Mouse (Mus musculus) embryonic facial prominence, embryonic 10.5 days (tissue): ENCODE results near the gene Kdm2a. TPM values are rescaled to one million over a fixed set of nuclear protein-coding genes. Genes with fewer than 3 reads are reported as not detected.

Experiments
- DNase-seq: peaks from one replicate; pipeline ENCODE4 v3.0.0-alpha.2; 2017; ENCODE audit warnings: low spot score
- H3K27ac ChIP-seq: fragments of 300-500 bp; sonication (generic); replicated peaks from 2 replicates; pipeline ENCODE4 v1.5.1; 2016; ENCODE audit warnings: mild to moderate bottlenecking
- H3K27me3 ChIP-seq: fragments of 300-500 bp; sonication (generic); replicated peaks from 2 replicates; pipeline ENCODE4 v1.6.1; 2016; ENCODE audit warnings: low read depth, mild to moderate bottlenecking; ENCODE audit not compliant: poor library complexity, severe bottlenecking
- H3K36me3 ChIP-seq: fragments of 300-500 bp; sonication (generic); replicated peaks from 2 replicates; pipeline ENCODE4 v1.6.1; 2016; ENCODE audit warnings: mild to moderate bottlenecking, moderate library complexity
- H3K4me1 ChIP-seq: fragments of 300-500 bp; sonication (generic); 2 replicates; pipeline ENCODE4 v1.6.1; 2016
- H3K4me3 ChIP-seq: fragments of 300-500 bp; sonication (generic); 2 replicates; pipeline ENCODE4 v1.5.1; 2016; ENCODE audit warnings: mild to moderate bottlenecking, moderate library complexity
- H3K9me3 ChIP-seq: fragments of 300-500 bp; sonication (generic); 2 replicates; pipeline ENCODE4 v1.6.1; 2016; ENCODE audit warnings: mild to moderate bottlenecking
- WGBS: fragments of 180-500 bp; shearing (Covaris S2); methylation state at CpG from one replicate; pipeline ENCODE4 v1.1.7; 2016; 5-methylcytosine and 5-hydroxymethylcytosine counted together
- polyA plus RNA-seq: library from polyadenylated mRNA; unstranded; fragments of >200 nt; fragmentation: Nextera tagmentation; extraction: Ambion mirVana; gene quantifications from 2 replicates; pipeline ENCODE4 v1.2.1, GENCODE M21; 2016

Gene Kdm2a
- polyA plus RNA-seq, 1 experiment from 2014 or later = 69.6 TPM

- Histone ChIP-seq H3K36me3 (peaks cover 50% of the 10 kb centered on the region), H3K27ac (no peak overlapping the region), H3K4me3 (no peak overlapping the region), H3K4me1 (peaks cover 25% of the 10 kb centered on the region), H3K27me3 (peaks cover 14% of the 10 kb centered on the region; the same call in 1 of the 2 replicates), H3K9me3 (no peaks in the 10 kb centered on the region)
- DNase-seq = no peak
- WGBS = 84% methylated on average over 1 of the region's 1 CpGs
Measured at GRCm38 (mm10) chr19:4434999-4435398, 36.9 kb upstream of the Kdm2a start.

GRCm38 (mm10) chr19:4433756-4434155 lies 35.7 kb upstream of the Kdm2a start:
- WGBS = 80% methylated on average over 1 of the region's 1 CpGs
- peaks cover 6% of the 10 kb centered on the region; the same call in 1 of the 2 replicates for H3K27me3 ChIP-seq
- no peak for DNase-seq
- H3K4me3 ChIP-seq = no peak overlapping the region
- peaks cover 59% of the 10 kb centered on the region for H3K36me3 ChIP-seq
- H3K9me3 ChIP-seq = no peaks in the 10 kb centered on the region
- H3K27ac ChIP-seq = no peak overlapping the region
- peaks cover 13% of the 10 kb centered on the region for H3K4me1 ChIP-seq

GRCm38 (mm10) chr19:4430091-4430620 lies 32.1 kb upstream of the Kdm2a start:
- H3K4me1 ChIP-seq = no peaks in the 10 kb centered on the region
- WGBS = 93% methylated on average over 4 of the region's 4 CpGs
- DNase-seq = no peak
- no peaks in the 10 kb centered on the region for H3K27me3 ChIP-seq
- H3K27ac ChIP-seq = no peak overlapping the region
- no peak overlapping the region for H3K4me3 ChIP-seq
- H3K36me3 ChIP-seq = peaks cover 60% of the 10 kb centered on the region
- no peaks in the 10 kb centered on the region for H3K9me3 ChIP-seq

- Histone ChIP-seq H3K9me3 (no peaks in the 10 kb centered on the region), H3K4me1 (no peaks in the 10 kb centered on the region), H3K36me3 (peaks cover 59% of the 10 kb centered on the region), H3K4me3 (no peak overlapping the region), H3K27me3 (no peaks in the 10 kb centered on the region), H3K27ac (no peak overlapping the region)
- DNase-seq = peak; percentile 50
- WGBS = 78% methylated on average over 19 of the region's 19 CpGs
Measured at GRCm38 (mm10) chr19:4425610-4426366, 27.7 kb upstream of the Kdm2a start.

- no peak for DNase-seq
- Histone ChIP-seq H3K27ac (no peak overlapping the region), H3K27me3 (no peaks in the 10 kb centered on the region), H3K9me3 (no peaks in the 10 kb centered on the region), H3K36me3 (peaks cover 46% of the 10 kb centered on the region), H3K4me3 (no peak overlapping the region), H3K4me1 (no peaks in the 10 kb centered on the region)
- WGBS = 78% methylated on average over 3 of the region's 3 CpGs
Measured at GRCm38 (mm10) chr19:4423021-4423420, 24.9 kb upstream of the Kdm2a start.

- WGBS = 95% methylated on average over 3 of the region's 3 CpGs
- Histone ChIP-seq H3K4me1 (no peaks in the 10 kb centered on the region), H3K9me3 (no peaks in the 10 kb centered on the region), H3K27me3 (no peaks in the 10 kb centered on the region), H3K27ac (no peak overlapping the region), H3K36me3 (peaks cover 46% of the 10 kb centered on the region), H3K4me3 (no peak overlapping the region)
- no peak for DNase-seq
Measured at GRCm38 (mm10) chr19:4422581-4422980, 24.5 kb upstream of the Kdm2a start.

GRCm38 (mm10) chr19:4420153-4420910 lies 22.2 kb upstream of the Kdm2a start:
- peaks cover 31% of the 10 kb centered on the region for H3K36me3 ChIP-seq
- H3K4me1 ChIP-seq = no peaks in the 10 kb centered on the region
- H3K27me3 ChIP-seq = no peaks in the 10 kb centered on the region
- no peak for DNase-seq
- H3K9me3 ChIP-seq = no peaks in the 10 kb centered on the region
- 87% methylated on average over 8 of the region's 8 CpGs for WGBS
- no peak overlapping the region for H3K4me3 ChIP-seq
- H3K27ac ChIP-seq = no peak overlapping the region

GRCm38 (mm10) chr19:4419711-4420110 lies 21.6 kb upstream of the Kdm2a start:
- no peak for DNase-seq
- H3K36me3 ChIP-seq = peaks cover 24% of the 10 kb centered on the region
- H3K27me3 ChIP-seq = no peaks in the 10 kb centered on the region
- WGBS = 93% methylated on average over 5 of the region's 5 CpGs
- no peaks in the 10 kb centered on the region for H3K4me1 ChIP-seq
- no peaks in the 10 kb centered on the region for H3K9me3 ChIP-seq
- no peak overlapping the region for H3K27ac ChIP-seq
- H3K4me3 ChIP-seq = no peak overlapping the region

GRCm38 (mm10) chr19:4417713-4418112 lies 19.6 kb upstream of the Kdm2a start:
- Histone ChIP-seq H3K27me3 (no peaks in the 10 kb centered on the region), H3K36me3 (peaks cover 17% of the 10 kb centered on the region), H3K4me3 (no peak overlapping the region), H3K27ac (no peak overlapping the region), H3K9me3 (no peaks in the 10 kb centered on the region), H3K4me1 (no peaks in the 10 kb centered on the region)
- peak; percentile 5 for DNase-seq

- no peaks in the 10 kb centered on the region for H3K4me1 ChIP-seq
- peak; percentile 56 for DNase-seq
Measured at GRCm38 (mm10) chr19:4417183-4417582, 19.1 kb upstream of the Kdm2a start.

GRCm38 (mm10) chr19:4414631-4415030 lies 16.5 kb upstream of the Kdm2a start:
- Histone ChIP-seq H3K27ac (no peak overlapping the region), H3K4me1 (no peaks in the 10 kb centered on the region), H3K27me3 (no peaks in the 10 kb centered on the region), H3K4me3 (no peak overlapping the region), H3K36me3 (no peaks in the 10 kb centered on the region), H3K9me3 (no peaks in the 10 kb centered on the region)
- peak; percentile 0 for DNase-seq
- WGBS = 89% methylated on average over 1 of the region's 1 CpGs

More at GRCm38 (mm10) chr19:4417183-4417582, 19.1 kb upstream of the Kdm2a start:
- Histone ChIP-seq H3K27ac (no peak overlapping the region), H3K27me3 (no peaks in the 10 kb centered on the region), H3K9me3 (no peaks in the 10 kb centered on the region), H3K36me3 (peaks cover 12% of the 10 kb centered on the region), H3K4me3 (no peak overlapping the region)
- WGBS = 0% methylated on average over 1 of the region's 1 CpGs

GRCm38 (mm10) chr19:4409062-4409461 lies 11.0 kb upstream of the Kdm2a start:
- no peaks in the 10 kb centered on the region for H3K9me3 ChIP-seq
- no peaks in the 10 kb centered on the region for H3K4me1 ChIP-seq
- no peak for DNase-seq
- H3K4me3 ChIP-seq = no peak overlapping the region
- WGBS = 69% methylated on average over 2 of the region's 2 CpGs
- H3K27me3 ChIP-seq = no peaks in the 10 kb centered on the region
- no peak overlapping the region for H3K27ac ChIP-seq
- no peaks in the 10 kb centered on the region for H3K36me3 ChIP-seq

- H3K36me3 ChIP-seq = no peaks in the 10 kb centered on the region
- H3K27ac ChIP-seq = no peak overlapping the region
- peaks cover 3% of the 10 kb centered on the region; the same call in 1 of the 2 replicates for H3K9me3 ChIP-seq
- H3K27me3 ChIP-seq = no peaks in the 10 kb centered on the region
- 90% methylated on average over 2 of the region's 2 CpGs for WGBS
- no peak for DNase-seq
- no peak overlapping the region for H3K4me3 ChIP-seq
- H3K4me1 ChIP-seq = no peaks in the 10 kb centered on the region
Measured at GRCm38 (mm10) chr19:4404840-4405239, 6.8 kb upstream of the Kdm2a start.
